Mouse (Mus musculus): Measurements from ENCODE around the gene E130218I03Rik.
A peak's percentile ranks its signal among the peaks of the same experiment; 100 is the strongest.
"Not testable (repeated sequence)": the region's sequence is repeated elsewhere in the genome, so short reads cannot be mapped to it uniquely, and the experiment has no call there.

Gene E130218I03Rik

DNA sequence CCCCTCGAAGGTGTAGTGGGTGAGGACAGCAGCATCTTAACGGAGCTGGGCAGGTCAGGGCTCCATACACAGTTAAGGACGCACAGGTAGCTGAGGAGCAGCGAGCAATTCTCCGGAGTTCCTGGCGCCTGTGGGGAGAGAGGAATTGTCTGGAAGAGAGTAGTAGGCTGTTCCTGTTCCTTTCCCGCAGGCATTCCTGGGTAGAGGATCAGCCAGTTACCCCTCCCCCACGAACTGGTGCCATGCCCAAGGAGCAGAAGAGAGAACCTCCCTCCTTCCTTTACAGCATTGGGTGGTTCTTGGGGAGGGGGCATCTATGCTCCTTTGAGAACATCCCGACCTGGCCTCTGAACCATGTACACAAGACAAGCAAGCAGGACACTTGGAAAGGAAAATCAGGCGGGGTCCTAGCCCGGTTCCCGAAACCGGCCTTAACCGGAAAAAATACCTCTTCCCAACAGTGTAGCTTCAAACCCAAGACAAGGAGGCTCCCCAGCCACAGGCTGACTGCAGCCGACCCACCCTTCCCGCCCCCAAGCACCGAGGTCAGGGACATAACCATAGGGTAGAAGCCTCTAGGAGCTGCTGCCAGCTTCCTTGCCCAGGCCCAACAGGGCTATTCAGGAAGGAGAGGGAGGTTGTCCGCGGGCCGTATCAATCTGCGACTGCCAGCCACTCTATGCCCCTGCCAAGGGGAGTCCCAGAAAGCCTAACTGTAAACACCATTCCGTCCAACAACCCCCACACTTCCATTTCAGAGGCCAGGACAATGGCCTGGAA is 8.9 kb downstream of the E130218I03Rik start:
- peak; percentile 44 for DNase-seq

DNA sequence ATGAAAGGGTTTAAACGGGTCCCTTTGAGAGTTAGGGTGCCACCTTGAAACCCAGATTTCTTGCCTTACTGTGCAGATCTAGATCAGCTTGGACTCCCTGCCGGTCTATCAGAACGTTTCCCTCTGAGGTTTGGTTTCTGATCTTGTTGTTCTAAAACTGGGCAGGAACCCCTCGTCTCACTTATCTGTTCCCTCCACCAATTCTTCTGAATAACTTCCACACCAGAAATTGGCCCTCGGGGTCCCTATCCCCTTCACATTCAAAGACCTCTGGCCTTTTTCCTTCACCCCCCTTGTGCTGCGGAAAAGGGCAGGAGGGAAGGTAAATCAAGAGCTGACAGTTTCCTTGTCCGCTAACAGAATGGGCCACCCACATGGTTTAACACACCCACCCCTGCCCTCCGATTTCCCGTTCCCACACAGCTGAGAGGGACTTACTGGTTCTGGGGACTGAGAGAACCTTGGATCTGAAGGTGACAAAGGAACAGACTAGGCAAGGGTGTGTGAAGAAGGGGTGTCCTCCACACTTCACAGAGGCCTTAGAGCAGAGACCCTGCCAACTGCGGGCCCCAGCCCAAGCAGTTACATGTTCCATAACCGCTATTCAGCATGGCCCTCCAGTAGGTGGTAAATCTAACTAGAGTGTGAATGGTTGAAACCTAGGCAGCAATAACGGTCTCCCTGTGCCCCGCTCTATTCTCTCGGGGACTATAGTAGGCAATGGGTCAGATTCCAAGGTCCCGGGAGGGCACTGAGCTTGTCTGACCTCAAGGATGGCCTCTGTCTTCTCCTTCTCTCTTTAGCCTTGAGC is 9.7 kb downstream of the E130218I03Rik start:
- DNase-seq: no peak

DNA sequence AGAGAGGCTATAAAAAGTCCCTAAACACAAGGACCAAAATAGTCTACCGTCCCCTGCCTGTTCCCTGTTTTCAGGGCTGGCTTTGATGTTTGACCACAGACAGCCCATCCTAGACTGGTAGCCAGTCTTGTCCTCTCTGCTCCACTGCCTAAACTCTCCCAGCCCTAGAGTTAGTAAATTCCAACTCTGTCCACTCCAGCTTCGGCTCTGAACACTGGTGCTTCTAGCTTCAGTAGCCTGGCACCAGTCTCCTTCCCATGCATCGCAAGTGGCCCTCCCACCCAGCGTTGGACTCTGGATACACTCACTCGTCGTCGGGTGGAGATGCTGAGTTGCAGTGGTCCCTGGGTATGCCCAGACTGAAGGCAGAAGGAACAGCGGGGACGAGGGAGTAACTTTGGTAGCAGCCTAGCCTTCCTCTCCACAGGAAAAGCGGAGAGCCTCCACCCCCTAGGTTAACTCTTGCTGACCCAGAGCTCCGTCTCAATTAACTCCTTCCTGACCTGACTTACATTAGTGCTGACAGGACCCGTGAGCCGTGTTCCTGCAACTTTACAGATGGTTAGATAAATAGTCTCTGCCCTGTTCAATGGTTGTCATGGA is 10.4 kb downstream of the E130218I03Rik start, which contains the start of gene Grrp1:
Grrp1 (minus strand) TSS at position 385 of the 603 bp plus-strand sequence.
- peak; percentile 64 for DNase-seq

DNA sequence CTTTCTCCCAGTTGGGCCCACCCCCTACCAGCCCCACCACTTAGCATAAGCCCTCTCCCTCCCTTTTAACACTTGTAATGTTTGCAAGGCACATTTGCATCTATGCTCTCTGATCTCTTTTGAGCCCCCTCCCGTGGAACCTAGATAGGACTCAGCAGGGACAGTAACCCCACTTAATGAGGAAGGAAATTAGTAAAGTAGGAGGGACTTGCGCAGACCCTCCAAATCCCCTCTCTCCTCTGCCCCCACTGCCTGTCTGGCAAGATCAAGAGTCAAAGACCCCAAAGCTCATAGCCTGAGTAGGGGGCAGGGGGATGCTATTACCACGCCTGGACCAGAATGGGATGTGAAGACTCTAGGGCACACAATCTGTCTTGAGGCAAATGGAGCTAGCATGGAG is 11.4 kb downstream of the E130218I03Rik start:
- no peak for DNase-seq

DNA sequence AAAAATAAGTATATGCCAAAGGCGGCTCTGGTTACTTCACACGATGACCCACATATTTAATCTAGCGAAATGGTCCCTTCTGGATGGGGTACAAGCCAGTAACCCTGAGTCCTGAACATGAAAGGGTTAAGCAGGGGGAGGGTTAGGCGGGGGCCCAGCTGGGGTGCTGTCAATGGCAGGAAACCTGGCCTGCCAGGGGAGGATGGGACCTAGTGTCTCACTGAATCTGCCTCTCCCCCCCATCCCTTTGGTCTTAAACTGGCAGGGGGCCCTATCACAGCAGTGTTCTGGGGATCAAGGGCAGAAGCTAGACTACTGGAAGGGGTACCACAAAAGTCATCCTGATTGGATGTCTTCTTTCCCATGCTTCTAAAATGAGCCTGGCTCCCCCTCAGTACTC is 12.4 kb downstream of the E130218I03Rik start:
- peak; percentile 24 for DNase-seq

DNA sequence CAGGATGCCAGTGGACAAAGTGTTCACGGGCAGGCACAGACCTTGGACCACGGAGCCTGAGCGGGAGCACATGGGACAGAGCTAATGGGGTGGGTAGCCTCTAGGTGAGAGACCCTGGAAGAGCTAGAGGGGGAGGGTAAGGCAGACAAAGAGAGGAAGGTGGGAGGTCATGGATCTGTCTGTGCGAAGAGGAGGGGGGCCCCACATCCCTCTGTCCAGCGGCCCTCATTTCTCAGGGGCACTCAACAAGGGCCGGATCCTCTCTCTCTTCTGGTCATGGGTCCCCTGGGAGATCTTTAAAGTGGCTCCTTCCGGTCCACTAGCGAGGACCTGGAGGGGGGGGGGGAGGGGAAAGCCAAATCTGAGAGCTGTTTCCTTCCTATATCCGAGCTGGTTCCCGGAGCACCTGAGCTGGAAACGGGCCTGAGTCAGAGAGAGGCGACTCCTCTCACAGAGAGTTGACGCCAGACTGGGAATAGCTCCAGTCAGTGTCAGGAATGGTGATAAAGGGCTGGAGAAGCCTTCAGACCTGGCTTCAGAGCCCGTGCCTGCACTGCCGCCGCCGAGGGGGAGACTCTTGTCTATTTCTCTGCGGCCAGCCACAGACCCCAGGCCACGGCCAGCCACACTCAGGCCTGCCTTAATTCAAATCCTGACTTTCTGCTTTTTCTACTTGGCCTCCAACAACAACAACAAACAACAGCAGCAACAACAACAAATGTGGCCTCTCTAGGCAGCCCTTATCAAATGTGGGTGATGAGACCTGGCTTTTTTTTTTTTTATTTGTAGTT is 13.1 kb downstream of the E130218I03Rik start:
- peak; percentile 47 for DNase-seq

DNA sequence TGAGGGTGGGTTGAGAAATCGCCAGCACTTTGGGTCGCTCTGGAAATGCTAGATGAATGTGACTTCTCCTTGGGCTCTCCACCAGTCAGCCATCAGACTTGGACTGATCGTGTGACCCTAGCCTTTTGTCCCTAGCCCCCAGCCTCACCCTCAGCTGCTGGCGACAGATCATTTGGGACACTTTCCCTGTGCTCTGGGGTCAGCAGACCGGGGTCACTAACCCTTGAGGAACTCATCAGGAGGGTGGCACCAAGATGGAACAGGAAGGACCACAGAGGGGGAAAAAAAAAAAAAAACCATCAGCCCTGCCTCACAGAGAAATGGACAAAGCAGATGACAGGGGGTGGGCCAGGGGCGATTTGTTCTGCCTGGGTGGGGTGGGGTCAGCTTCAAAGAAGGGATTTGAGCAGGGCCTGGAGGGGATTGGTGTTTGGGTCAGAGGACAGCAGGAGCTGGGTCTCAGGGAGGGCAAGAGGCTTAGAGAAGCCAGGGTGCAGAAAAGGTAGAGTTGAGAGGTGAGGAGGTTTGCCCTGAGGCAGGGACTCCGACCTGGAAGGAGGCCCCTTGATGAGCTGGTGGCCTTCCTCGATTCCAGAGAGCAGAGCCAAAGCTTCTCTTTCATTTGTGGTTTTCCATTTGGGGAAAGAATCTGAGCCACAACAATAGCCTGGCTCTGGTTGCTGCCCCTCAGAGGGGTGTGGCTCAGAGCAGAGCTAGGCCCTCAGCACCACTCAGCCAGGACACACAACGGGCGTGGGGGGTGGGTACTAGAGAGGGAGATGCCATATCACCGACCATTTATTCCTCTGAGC is 13.9 kb downstream of the E130218I03Rik start:
- DNase-seq: no peak

DNA sequence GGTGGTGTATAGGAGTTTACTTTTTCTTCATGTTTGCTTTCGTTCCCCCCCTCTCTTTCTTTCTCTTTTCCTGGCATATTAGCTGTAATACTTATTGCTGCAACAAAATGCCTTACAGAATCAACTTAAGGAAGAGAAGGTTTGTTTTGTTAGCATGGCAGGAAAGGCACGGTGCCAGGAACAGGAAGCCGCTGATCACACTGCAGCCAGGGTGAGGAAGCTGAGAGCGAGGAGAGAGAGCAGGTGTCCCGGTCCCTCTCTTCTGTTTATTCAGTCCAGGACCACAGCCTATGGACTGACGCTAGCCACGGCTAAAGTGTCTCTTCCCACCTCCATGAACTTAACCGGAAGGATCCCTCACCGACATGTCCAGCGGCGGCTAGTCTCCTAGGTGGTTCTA is 14.9 kb downstream of the E130218I03Rik start:
- no peak for DNase-seq

DNA sequence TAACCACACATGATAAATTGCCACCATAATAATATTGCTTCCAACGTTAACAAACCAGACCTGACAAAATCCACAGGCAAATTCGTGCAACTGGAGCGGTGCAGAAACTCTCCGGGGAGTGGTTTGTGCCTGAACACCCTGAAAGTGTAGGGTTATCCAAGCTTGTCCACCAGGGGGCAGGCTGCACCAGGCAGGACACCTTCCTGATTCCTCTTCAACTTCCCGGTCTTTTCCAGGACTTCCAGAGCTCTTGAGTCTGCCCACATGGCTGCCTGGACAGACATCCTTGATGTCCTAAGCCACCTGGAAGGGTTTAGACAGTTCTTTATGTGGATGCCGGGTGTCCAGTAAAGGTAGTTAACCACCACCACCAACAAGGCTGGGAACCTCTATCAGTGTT is 19.7 kb downstream of the E130218I03Rik start:
- DNase-seq: peak; percentile 75

DNA sequence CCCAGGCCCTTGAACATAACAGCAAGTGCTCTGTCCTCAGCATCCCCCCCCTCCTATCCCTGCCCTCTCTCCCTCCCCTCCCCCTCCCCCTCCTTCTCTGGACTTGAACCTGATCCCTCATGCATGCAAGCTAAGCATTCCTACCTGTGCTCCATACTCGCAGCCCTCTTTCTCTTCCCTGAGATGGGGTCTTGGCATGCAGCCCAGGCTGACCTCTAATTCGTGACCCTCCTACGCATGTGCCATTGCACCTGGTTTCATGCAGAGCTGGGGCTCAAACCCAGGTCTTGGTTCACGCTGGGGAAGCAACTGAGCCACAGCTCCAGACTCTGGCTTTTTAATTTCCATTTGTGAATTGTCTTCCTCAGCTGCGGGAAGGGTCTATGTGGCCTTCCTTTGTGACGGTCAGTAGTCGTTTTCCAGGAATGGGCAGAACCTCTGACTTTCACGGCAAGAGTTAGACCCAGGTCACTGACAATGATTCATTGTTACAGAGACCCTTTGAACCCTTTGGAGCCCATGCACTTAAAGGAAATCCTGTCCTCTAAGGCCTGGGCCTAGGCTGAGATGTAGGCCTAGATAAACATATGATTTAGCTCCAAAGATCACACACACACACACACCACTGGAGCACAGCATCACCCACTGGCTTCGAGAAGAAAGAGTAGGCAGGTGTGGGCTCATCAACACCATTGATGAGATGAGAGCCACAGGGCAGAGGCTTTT is 22.6 kb downstream of the E130218I03Rik start:
- DNase-seq: no peak

DNA sequence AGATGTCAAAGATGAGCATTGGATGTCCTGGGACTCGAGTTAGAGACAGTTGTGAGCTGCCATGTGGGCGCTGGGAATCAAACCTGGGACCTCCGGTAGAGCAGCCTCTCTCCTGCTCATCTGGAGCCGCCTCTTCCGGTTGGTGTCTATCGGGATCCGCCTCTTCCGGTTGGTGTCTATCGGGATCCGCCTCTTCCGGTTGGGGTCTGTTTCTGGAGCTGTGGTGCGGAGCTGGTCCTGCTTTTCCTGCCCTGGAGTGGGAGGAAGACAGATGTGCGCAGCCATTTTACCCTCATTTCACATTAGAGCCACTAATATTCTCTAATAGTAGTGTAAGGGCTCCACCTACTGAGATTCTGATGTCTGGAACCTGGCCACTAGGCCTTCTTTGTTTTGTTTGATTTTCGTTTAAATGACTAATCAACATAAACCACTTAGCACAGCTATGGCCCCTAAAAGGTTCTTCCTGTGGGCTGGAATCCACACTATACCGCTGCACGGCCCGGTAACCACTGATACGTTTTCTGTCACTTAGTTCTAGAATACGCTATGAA is 24.7 kb downstream of the E130218I03Rik start:
- no peak for DNase-seq

DNA sequence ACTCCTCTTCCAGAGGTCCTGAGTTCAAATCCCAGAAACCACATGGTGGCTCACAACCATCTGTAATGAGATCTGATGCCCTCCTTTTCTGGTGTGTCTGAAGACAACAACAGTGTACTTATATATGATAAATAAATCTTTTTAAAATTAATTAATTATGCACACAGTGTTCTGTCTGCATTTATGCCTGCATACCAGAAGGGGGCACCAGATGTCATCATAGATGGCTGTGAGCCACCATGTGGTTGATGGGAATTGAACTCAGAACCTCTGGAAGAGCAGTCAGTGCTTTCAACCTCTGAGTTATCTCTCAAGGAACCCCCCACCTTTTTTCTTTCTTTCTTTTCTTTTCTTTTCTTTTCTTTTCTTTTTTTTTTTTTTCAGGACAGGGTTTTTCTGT is 26.2 kb downstream of the E130218I03Rik start:
- DNase-seq: not testable (repeated sequence)

DNA sequence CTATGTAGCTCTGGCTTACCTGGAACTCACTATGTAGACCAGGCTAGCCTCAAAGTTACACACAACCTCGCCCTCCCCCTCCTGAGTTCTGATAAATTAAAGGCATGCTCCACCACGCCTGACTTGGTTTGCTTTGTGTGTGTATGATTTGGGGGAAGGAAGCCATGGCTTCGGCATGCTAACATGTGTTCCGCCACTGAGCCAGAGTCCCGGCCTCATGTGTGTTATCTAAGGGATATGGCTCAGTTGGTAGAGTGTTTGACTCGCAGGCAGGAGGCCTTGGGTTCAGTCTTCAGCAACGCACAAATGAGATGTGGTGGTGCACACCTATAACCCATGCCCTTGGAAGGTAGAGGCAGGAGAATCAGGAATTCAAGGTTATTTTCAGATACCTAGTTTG is 28.5 kb downstream of the E130218I03Rik start:
- DNase-seq: no peak

DNA sequence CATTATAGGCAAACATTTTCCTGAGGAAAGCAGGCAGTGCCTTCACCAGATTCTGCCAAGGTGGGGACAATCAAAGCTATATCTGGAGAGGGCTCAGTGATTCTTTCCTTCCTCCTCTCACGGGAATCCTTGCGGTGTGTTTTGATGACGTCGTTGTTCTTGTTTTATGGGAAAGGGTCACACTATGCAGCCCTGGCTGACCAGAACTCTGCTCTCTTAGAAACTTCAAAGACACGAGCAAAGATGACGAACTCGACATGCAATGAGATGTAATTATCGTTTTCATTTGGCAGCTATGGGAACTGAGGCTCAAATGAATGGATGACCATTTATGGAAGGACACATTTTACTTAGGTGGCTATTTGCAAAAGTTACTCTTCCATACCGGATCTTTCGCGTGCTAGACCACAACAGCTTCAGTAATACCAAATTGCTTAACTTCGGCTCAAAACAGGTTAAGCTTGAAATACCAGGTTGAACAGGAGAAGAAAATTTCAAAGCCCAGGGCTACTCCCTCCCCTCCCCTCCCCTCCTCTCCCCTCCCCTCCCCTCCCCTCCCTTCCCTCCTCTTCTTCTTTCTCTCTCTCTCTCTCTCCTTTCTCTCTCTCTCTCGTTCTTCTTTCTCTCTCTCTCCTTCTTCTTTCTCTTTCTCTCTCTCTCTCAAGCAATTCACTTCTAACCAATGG is 29.4 kb downstream of the E130218I03Rik start:
- no peak for DNase-seq

DNA sequence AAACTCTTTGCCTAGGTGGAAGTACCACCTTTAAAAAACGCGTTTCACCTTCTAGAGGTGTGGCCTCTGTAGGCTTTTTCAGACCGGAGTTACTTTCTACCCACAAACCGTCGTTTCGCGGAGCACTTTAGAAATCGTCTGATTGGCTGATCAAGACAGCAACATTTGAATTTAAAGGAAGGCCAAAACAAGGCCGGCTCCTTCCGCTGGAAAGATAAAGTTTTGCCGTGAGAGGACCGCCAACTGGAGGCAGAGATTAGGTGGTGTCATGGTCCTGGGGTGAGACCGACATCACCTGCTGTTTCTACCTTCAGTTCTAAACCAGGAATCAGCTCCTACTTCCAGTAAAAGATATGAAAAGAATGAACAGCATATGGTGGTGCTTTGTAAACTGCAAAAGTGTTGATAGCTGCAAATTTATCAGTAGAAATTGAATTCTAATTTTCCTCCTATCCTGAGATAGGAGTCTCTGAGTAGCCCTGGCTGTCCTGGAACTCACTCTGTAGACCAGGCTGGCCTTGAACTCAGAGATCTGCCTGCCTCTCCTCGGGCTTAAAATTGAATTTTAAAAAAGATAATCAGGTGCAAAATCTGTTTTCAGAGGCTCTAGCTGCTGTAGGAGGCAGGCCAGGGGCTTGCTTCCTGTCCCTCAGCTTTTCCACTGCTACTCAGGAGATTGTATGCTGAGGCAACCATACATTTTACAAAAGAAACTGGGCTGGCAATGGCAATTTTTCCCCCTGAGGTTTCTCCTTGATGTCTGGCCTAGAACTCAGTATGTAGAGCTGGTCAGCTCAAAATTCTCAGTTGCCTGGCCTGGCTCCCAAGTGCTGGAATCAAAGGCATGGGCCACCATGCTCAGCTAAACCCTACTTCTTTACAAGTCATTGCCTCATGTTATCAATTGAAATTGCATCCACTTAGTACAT is 30.2 kb downstream of the E130218I03Rik start:
- DNase-seq: no peak

DNA sequence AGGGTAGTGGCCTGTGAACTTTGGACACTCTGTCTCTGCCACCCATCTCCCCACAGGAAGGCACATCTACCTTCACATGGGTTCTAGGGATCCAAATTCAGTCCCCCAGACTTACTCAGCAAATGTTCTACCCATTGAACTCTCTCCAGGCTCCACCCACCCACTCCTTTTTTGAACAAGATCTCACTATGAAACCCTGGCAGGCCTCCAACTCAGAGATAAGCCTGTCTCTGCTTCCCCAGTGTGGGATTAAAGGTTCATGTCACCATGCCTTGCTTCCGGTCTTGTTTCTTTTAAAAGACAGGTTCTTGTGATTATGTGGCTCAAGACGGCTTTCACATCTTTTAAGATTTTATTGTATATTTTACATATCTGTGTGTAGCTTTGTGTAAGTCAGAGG is 41.5 kb downstream of the E130218I03Rik start:
- no peak for DNase-seq

DNA sequence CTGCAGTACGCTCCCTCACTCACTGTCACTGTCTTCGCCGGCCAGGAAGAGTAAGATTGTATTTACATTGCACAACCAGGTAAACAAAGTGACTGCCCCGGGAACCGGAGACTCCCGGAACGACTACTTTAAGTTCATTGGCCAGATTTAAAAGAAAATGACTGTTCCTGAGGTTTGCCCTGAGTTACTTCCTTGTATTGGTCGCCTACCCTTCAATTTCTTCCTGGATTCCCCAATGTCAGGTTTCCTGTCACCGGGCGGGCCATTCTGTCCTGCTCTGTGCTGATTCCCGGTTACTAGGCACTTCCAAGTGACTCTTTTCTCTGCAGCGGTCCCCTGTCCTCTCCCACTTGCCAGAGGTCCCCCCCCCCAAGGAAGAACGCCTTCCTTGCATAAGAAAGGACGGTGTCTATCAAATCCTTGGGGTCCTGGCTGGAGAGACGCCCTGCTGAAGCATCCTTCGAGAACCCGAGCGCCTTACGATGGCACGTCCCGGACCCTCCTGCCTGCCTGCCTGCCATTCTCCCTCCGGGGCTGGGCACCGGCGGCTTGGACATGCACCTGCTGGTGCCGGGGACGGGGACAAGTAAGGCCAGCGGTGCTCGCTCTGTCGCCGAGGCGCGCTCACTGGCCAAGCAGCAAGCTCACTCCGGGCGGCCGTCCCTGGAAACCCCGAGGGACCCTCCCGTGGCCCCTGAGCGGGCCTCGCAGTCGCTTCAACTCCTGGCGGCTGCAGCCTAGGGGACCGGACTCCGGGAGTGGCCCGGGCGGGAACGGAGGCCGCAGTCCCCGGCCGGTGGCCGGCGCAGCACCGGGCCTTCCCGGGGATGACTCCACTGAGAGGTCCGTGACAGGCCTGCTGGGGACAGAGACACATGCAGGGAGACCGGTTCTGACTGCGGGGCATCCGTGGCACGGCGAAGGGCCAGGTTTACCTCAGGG is 43.0 kb downstream of the E130218I03Rik start:
- DNase-seq: no peak

DNA sequence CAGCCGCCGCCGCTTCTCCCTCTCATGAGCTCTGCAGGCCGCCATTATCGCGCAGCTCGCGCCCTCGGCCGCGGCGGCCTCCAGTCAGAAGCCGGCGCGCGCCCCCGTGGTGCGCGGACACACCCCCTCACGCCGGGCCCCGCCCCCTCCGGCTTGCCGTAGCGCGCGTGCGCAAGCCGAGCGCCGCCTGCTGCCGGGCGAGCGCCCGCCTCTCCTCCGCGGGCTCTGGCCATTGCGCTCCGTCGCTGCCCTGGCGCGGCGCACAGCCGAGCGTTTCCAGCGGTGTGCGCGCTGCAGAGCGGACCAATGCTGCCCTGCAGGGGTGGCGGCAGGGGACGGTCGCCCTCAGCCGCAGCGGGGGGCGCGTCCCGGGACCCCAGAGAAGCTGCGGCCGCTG is 43.7 kb downstream of the E130218I03Rik start:
- DNase-seq: peak; percentile 95
